Mouse (Mus musculus): ENCODE data around the gene Klhl26.

GRCm38 (mm10) chr8:70419879-70420643, 56.7 kb downstream of the Klhl26 start:
- no peak for TF ChIP-seq CTCF (IDR thresholded peaks at IDR 0.05)
- TF ChIP-seq EP300 (IDR thresholded peaks at IDR 0.05): no peak
